Mouse (Mus musculus): ENCODE results near the gene Rprml. TPM values are rescaled to one million over a fixed set of nuclear protein-coding genes. Genes with fewer than 3 reads are reported as not detected.

Rprml gene
- total RNA-seq, 2 experiments from 2014 or later = 0.31 TPM; not detected in 1

Other genes starting within 250 kb of the Rprml start
- 10 to 100 TPM; 18.0 TPM for gene Plekhm1, start 236.9 kb upstream of the Rprml start, total RNA-seq (2021)
- gene Lrrc37a, start 145.0 kb upstream of the Rprml start, total RNA-seq (2021) = not detected
- gene Gm884, start 28.4 kb upstream of the Rprml start, total RNA-seq (2021) = not detected
- gene Lyzl6, start 10.7 kb upstream of the Rprml start, total RNA-seq (2021) = not detected
- gene Gosr2, start 48.3 kb downstream of the Rprml start, total RNA-seq (2021) = 10 to 100 TPM; 83.7 to 86.7 TPM
- gene Wnt9b, start 100.3 kb downstream of the Rprml start, total RNA-seq (2021) = 1 to 10 TPM in 1 of 2 experiments, under 1 TPM in 1; 0.28 to 1.1 TPM
- gene Wnt3, start 124.6 kb downstream of the Rprml start, total RNA-seq (2021) = under 1 TPM; 0.11 to 0.42 TPM

Data from adrenal gland, postnatal 4 days (tissue).